Mouse (Mus musculus) midbrain, embryonic 10.5 days (tissue): ENCODE measurements around the gene Pdcd10. TPM values are rescaled to one million over a fixed set of nuclear protein-coding genes. Genes with fewer than 3 reads are reported as not detected.

Source experiments
- DNase-seq: peaks from one replicate; pipeline ENCODE4 v3.0.0-alpha.2; 2017; ENCODE audit warnings: low spot score
- H3K27ac ChIP-seq: fragments of 300-500 bp; sonication (generic); replicated peaks from 2 replicates; pipeline ENCODE4 v1.5.1; 2016; ENCODE audit warnings: mild to moderate bottlenecking
- H3K27me3 ChIP-seq: fragments of 300-500 bp; sonication (generic); 2 replicates; pipeline ENCODE4 v1.6.1; 2016; ENCODE audit warnings: low read depth, mild to moderate bottlenecking; ENCODE audit not compliant: poor library complexity, severe bottlenecking
- H3K36me3 ChIP-seq: fragments of 300-500 bp; sonication (generic); 2 replicates; pipeline ENCODE4 v1.6.1; 2016; ENCODE audit warnings: mild to moderate bottlenecking, moderate library complexity
- H3K4me1 ChIP-seq: fragments of 300-500 bp; sonication (generic); 2 replicates; pipeline ENCODE4 v1.6.1; 2016
- H3K4me3 ChIP-seq: fragments of 300-500 bp; sonication (generic); 2 replicates; pipeline ENCODE4 v1.5.1; 2016; ENCODE audit warnings: mild to moderate bottlenecking, moderate library complexity
- H3K9me3 ChIP-seq: fragments of 300-500 bp; sonication (generic); replicated peaks from 2 replicates; pipeline ENCODE4 v1.6.1; 2016; ENCODE audit warnings: mild to moderate bottlenecking
- WGBS: fragments of 180-500 bp; shearing (Covaris S2); methylation state at CpG from one replicate; pipeline ENCODE4 v1.1.7; 2016; 5-methylcytosine and 5-hydroxymethylcytosine counted together
- polyA plus RNA-seq: library from polyadenylated mRNA; unstranded; fragments of >200 nt; fragmentation: Nextera tagmentation; extraction: Ambion mirVana; gene quantifications from 2 replicates; pipeline ENCODE4 v1.2.1, GENCODE M21; 2016

The Pdcd10 gene
- 82.5 and 84.9 TPM in 2 replicates for polyA plus RNA-seq

DNA sequence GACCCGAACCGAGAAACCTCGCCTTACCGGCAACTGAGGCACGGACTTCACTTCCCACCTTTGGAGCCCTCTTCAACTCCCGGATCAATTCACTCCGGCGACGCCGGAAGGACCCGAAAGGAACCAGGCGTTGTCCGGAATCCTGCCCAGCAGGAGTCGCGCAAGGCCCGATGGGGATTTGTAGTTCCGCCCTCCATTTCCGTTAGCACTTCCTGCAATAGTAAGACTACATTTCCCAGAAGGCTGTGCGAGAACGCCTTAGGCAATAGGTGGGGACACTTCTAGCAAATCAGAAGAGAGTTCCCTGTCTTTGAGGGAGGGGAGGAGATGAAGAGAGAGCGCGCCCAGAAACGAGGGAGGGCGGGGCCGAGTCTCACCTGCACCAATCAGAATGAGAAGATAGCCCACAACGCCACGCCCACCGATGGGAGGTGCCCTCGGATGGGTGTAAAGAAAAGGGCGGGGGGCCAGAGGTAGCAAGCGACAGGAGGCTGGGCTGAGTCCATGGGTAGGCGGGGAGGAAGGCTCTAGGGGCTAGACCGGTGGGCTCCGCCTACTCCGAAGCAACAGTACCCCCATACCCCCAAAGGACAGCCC is at the start of gene Pdcd10:
TSS of gene Pdcd10 (minus strand) at position 162 of the 597 bp plus-strand sequence.
- H3K36me3 ChIP-seq = no peaks in the 10 kb centered on the region
- peaks cover 17% of the 10 kb centered on the region for H3K4me1 ChIP-seq
- peak within 1 kb of the TSS; percentile 64 for H3K4me3 ChIP-seq
- no peaks in the 10 kb centered on the region for H3K27me3 ChIP-seq
- WGBS = under 1% methylated on average over 35 of the region's 35 CpGs
- H3K9me3 ChIP-seq = no peaks in the 10 kb centered on the region
- peak; percentile 99 for DNase-seq
- H3K27ac ChIP-seq = peak within 1 kb of the TSS; percentile 92

DNA sequence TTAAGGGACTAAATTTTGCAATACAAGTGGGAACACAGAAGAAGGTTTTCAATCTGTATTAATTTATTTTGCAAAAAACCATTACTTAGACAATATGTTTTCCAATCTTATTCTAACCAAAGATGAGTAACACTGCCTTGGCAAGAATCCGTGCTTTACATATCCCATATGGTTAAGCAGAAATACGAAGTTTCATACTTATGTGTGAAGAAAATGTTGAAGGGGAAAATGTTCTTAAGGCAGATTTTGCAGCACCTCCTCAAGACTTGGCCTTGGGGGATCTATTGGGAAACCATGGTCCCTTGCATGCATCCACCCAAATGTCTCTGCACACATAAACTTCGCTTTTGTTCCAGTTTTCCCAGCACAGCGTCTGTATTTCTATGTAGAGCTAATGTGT is 28.2 kb upstream of the Pdcd10 start:
- H3K27ac ChIP-seq = no peak overlapping the region
- no peaks in the 10 kb centered on the region for H3K36me3 ChIP-seq
- WGBS = 89% methylated on average over 4 of the region's 4 CpGs
- H3K4me3 ChIP-seq = no peak overlapping the region
- DNase-seq = no peak
- no peaks in the 10 kb centered on the region for H3K9me3 ChIP-seq
- no peaks in the 10 kb centered on the region for H3K4me1 ChIP-seq
- H3K27me3 ChIP-seq = no peaks in the 10 kb centered on the region

DNA sequence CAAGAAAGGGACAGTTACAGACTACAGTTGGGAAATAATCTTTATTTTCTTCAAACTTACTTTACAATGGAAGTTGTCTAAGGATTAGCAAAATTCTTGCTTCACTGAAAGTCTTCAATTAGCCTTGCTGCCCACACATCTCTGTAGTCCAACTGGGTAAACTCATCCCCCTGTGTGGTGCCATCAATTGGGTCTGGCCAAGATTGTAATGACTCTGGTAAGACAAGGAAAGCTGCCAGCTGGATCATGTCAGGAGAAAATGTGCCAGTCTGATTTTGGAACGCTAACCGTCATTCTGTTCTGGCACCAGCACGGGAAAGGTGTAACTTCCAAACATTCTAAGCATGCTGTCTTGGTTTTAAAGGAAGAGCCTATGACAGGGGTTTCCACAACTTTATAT is 26.6 kb upstream of the Pdcd10 start:
- no peak overlapping the region for H3K4me3 ChIP-seq
- no peak for DNase-seq
- H3K27ac ChIP-seq = no peak overlapping the region
- no peaks in the 10 kb centered on the region for H3K36me3 ChIP-seq
- no peaks in the 10 kb centered on the region for H3K4me1 ChIP-seq
- no peaks in the 10 kb centered on the region for H3K9me3 ChIP-seq
- 98% methylated on average over 3 of the region's 3 CpGs for WGBS
- H3K27me3 ChIP-seq = no peaks in the 10 kb centered on the region

DNA sequence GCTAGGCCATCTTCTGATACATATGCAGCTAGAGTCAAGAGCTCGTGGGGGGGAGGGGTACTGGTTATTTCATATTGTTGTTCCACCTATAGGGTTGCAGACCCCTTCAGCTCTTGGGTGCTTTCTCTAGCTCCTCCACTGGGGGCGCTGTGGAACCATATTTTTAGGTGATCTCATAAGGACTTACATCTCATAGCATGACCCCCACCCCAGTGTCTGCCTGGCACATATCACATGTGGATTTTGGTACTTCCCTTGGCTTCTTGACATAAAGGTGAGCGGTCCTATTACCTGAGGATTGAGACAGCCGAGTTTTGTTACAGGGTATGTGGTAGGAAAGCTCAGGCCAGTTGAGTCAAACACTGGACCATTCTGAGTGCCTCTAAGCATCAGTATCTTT is 22.7 kb upstream of the Pdcd10 start:
- Histone ChIP-seq H3K9me3 (no peaks in the 10 kb centered on the region), H3K4me1 (no peaks in the 10 kb centered on the region), H3K27ac (no peak overlapping the region), H3K4me3 (no peak overlapping the region), H3K36me3 (no peaks in the 10 kb centered on the region), H3K27me3 (no peaks in the 10 kb centered on the region)
- 57% methylated on average over 4 of the region's 4 CpGs for WGBS
- DNase-seq = peak; percentile 31

DNA sequence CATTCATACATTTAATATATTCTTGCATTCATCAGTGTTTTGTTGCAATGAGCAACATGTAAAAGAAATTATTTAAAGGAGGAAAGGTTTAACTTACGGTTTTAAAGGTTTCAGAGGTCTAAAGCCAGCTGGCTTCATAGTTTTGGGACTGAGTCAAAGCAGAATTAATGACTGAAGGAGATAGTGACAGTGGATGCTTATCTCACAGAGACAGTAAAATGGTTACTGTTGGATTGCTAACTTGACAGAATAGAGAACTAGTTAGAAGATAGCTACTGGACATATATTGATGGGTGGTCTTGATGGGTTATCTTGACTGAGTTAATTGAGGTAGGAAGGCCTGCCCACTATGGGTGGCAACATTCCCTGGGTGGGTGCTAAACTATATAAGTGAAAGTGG is 18.9 kb upstream of the Pdcd10 start:
- Histone ChIP-seq H3K27me3 (no peaks in the 10 kb centered on the region), H3K27ac (no peak overlapping the region), H3K4me3 (no peak overlapping the region), H3K4me1 (peaks cover 9% of the 10 kb centered on the region), H3K36me3 (no peaks in the 10 kb centered on the region), H3K9me3 (no peaks in the 10 kb centered on the region)
- WGBS = 88% methylated on average over 1 of the region's 1 CpGs
- no peak for DNase-seq

DNA sequence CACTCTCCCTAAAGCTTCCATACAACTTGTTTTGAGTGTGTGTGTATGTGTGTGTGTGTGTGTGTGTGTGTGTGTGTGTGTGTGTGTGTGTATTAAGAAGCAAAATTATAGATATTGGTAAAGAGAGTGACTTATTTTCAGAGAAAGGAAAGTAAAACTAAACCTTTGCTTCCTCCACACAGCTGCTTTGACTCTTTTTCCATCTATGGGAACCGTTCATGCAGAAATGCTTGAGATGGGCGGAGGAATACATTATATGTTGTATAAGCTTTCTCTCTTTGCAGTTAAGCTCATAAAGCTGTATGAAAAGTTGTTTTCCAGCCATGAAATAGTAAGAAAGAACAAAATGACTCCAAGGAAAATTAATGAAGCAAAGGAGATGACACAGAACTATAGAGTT is 17.4 kb upstream of the Pdcd10 start:
- DNase-seq = no peak
- Histone ChIP-seq H3K27ac (no peak overlapping the region), H3K36me3 (no peaks in the 10 kb centered on the region), H3K27me3 (no peaks in the 10 kb centered on the region), H3K4me3 (no peak overlapping the region), H3K4me1 (peaks cover 9% of the 10 kb centered on the region), H3K9me3 (no peaks in the 10 kb centered on the region)
- 87% methylated on average over 2 of the region's 2 CpGs for WGBS

DNA sequence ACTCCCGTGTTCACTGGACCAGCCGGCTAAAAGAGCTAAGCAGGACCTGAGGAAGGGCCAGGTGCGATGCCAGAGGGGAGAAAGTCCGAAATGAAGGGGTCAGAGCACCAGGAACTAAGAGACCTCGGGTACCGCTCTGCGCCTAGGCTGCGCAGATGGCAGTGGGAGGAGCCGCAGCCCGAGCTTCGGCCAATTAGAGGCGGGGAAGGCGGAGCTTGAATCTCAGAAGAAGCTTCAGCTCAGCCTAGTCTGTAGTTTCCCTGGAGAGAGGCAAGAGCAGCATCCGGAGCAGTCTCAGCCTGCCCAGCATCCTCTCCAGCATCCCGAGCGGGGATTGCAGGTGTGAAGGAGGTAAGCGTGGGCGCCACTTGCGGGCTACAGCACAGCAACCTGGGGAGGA is 636 bp upstream of the Pdcd10 start, which contains the start of gene Serpini1:
TSS of gene Serpini1 (plus strand) at position 256 of the 400 bp plus-strand sequence.
- Histone ChIP-seq H3K4me1 (peaks cover 17% of the 10 kb centered on the region), H3K27me3 (no peaks in the 10 kb centered on the region), H3K36me3 (no peaks in the 10 kb centered on the region), H3K27ac (peak within 1 kb of the TSS; percentile 92), H3K9me3 (no peaks in the 10 kb centered on the region), H3K4me3 (peak within 1 kb of the TSS; percentile 64)
- WGBS = under 1% methylated on average over 19 of the region's 19 CpGs
- peak; percentile 90 for DNase-seq

DNA sequence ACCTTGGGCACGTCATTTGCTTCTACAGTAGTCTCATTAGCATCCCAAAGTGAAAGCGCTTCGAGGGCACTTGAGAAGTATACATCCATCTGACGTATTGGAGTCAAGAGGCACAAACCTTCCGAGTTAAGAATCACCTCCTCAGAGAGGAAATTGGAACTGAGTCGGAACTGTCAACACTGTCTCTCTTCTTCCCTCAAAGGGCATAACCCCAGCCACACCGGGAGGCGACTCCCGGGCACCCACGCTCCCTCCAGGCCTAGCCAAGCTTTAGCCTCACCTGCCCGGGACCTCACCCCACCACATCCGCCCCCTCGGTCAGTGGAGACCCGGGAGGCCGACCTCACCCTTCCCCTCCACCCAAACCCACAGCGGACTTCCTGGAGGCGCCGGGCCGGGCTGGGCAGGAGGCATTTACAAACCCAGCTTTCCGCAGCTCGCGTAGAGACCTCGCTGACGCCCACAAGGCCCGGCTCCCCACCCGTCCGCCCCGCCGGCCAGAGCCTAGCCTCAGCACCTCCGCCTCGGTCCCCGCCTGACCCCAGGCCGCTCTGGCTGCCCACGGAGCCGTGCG is 448 bp downstream of the Pdcd10 start:
- Histone ChIP-seq H3K4me1 (peaks cover 17% of the 10 kb centered on the region), H3K4me3 (peak overlapping the region; percentile 64), H3K27me3 (no peaks in the 10 kb centered on the region), H3K9me3 (no peaks in the 10 kb centered on the region), H3K36me3 (no peaks in the 10 kb centered on the region), H3K27ac (peak overlapping the region; percentile 86)
- under 1% methylated on average over 36 of the region's 36 CpGs for WGBS
- no peak for DNase-seq

DNA sequence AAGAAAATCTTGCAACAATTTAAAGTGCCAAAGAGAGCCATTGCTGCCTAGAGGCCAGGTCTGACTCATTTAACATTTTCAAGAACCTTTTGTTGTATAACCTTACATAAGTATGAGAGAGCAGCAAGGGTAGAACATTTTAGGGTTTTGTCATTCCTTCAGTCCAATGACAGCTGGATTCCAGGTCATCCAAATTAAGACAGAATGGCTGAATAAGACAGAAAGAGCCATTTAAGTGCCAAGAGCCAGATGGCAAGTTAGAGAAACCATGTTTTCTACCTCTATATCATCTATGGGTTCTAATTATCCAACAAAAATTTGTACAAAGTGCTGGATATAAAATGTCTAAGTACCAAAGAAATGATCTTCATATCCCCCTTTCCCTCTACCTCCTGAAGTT is 5.4 kb downstream of the Pdcd10 start:
- Histone ChIP-seq H3K9me3 (no peaks in the 10 kb centered on the region), H3K36me3 (no peaks in the 10 kb centered on the region), H3K27ac (no peak overlapping the region), H3K27me3 (no peaks in the 10 kb centered on the region), H3K4me3 (no peak overlapping the region), H3K4me1 (peaks cover 12% of the 10 kb centered on the region)
- DNase-seq = no peak

DNA sequence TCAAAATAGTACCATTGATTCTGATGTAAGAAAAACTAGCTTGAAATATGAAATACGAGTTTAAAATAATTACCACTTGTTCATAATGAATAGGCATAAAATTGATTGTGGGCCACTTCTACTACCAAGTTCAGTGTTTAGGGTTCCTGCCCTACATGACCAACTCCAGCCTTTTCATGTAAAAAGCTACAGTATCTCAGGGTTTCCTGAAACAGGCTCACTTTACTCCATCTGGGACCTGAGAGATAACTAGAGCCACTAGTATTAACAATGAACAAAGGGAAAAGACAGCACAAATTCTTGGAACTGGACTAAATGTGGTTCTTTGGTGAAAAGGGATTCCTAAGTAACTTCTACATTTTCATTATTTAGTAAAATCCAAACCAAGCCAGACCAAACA is 12.4 kb downstream of the Pdcd10 start:
- Histone ChIP-seq H3K4me3 (no peak overlapping the region), H3K36me3 (peaks cover 16% of the 10 kb centered on the region), H3K27ac (no peak overlapping the region), H3K4me1 (no peaks in the 10 kb centered on the region; the same call in 1 of the 2 replicates), H3K9me3 (no peaks in the 10 kb centered on the region), H3K27me3 (no peaks in the 10 kb centered on the region)
- 86% methylated on average over 1 of the region's 1 CpGs for WGBS
- DNase-seq = no peak

DNA sequence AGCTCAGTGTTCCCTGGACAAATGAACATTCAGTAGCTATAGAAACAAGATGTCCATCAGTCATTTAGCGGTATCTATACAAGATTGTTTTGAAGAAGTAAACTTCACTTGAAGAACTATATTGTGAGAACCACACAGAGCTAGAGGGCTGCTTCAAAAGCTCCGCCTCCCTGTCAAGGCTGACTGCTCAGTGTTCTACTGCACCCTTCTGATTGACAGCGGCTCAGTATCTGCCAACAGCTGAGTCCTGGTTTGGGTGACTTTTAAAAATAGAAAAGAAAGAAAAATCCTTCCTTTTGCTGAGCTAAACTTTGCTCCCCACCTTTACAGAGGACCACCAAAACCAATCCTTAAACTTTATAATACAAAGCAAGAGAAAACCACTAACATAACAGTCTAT is 13.8 kb downstream of the Pdcd10 start:
- Histone ChIP-seq H3K36me3 (peaks cover 28% of the 10 kb centered on the region), H3K4me1 (no peaks in the 10 kb centered on the region), H3K27me3 (no peaks in the 10 kb centered on the region), H3K9me3 (no peaks in the 10 kb centered on the region), H3K27ac (no peak overlapping the region), H3K4me3 (no peak overlapping the region)
- WGBS = 73% methylated on average over 3 of the region's 3 CpGs
- no peak for DNase-seq

DNA sequence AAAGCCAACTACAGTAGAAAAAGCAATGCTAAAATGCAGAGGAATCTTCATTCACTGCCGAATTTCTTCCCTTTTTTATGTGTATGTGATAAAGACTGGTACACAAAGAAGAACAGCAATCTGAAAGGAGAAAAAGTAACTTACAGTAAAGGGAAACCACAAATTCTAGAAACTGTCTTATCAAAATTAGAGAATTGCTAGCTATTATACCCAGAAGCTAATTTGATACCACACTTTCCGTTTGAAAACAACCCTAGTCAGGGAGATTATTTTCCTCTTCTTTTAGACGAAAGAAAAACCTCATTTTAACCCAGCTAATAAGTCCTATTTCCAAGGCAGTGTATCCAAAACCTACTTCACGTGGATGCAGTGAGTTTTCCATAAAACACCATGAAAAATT is 15.4 kb downstream of the Pdcd10 start:
- Histone ChIP-seq H3K4me1 (no peaks in the 10 kb centered on the region), H3K27me3 (no peaks in the 10 kb centered on the region), H3K4me3 (no peak overlapping the region), H3K27ac (no peak overlapping the region), H3K9me3 (no peaks in the 10 kb centered on the region), H3K36me3 (peaks cover 40% of the 10 kb centered on the region)
- DNase-seq = no peak
- 88% methylated on average over 4 of the region's 4 CpGs for WGBS

DNA sequence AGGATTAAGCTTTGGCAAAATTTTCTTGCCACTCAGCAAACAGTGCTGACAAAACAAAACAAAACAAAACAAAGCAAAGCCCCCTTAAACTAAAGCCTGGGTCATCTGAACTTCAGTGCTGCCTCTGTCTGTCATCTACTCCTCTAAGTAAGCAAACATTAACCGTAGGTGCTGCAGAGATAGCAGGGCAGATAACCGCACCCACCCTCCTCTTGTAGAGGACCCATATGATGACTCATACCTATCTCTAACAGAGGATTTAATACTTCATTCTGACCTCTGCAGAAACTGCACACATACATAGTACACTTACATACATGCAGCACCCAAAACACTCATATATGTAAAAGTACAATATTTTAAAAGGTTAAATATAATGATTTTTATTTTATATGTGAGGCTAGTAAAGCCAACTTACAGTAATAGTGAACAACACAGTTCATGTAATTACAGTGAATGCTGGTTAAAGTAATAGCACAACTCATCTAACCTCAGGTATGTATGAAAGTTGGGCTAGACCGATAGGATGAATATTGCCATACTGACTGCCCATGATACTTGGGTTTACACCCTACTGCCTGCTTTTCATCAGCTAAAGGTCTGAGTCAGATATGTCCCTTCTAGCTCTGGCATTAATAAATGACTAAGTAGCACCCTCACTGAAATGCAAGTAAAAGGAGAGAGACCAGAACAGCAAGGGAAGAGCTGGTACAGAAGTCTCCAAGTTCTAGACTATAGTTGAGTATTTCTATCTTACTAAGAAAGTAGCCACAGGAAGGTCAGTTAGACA is 22.4 kb downstream of the Pdcd10 start:
- WGBS = 87% methylated on average over 3 of the region's 3 CpGs
- no peaks in the 10 kb centered on the region for H3K27me3 ChIP-seq
- DNase-seq = no peak
- no peaks in the 10 kb centered on the region for H3K9me3 ChIP-seq
- no peaks in the 10 kb centered on the region for H3K4me1 ChIP-seq
- H3K4me3 ChIP-seq = no peak overlapping the region
- H3K27ac ChIP-seq = no peak overlapping the region
- peaks cover 26% of the 10 kb centered on the region for H3K36me3 ChIP-seq
